Mouse (Mus musculus): Measurements from ENCODE around the gene Gstm1. TPM values are rescaled to one million over a fixed set of nuclear protein-coding genes. Genes with fewer than 3 reads are reported as not detected.

Gene Gstm1
- total and polyA plus RNA-seq, 3 experiments: 0.31 to 6.7 TPM; not detected in 1

DNA sequence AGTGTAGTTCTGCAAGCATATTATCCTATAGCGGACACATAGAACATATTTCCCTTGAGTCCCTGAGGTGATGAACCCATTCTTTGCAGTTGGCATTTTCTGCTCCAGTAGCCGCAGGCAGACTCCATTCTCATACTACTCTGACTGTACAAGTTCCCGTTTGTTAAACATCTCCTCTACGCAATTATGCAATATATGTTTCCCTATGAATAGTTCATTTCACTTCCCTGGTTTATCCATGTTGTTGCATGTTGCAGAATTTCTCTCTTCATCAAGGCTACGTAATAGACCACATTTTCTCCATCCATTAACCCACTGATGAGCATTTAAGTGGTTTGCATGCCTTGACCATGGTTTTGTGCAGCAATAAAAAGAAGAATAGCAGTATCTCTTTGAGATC is 32.7 kb upstream of the Gstm1 start:
- Histone ChIP-seq H3K9me3 (replicated peaks; ENCODE audit: insufficient read depth, low read length) (no peaks in the 10 kb centered on the region), H3K4me1 (ENCODE audit: control insufficient read depth in 1 of 2, insufficient read depth in 2 of 2, low read length in 2 of 2) (peaks cover 2 to 7% of the 10 kb centered on the region in 2 experiments)
- DNase-seq (ENCODE audit: low read depth, low spot score): no peak

DNA sequence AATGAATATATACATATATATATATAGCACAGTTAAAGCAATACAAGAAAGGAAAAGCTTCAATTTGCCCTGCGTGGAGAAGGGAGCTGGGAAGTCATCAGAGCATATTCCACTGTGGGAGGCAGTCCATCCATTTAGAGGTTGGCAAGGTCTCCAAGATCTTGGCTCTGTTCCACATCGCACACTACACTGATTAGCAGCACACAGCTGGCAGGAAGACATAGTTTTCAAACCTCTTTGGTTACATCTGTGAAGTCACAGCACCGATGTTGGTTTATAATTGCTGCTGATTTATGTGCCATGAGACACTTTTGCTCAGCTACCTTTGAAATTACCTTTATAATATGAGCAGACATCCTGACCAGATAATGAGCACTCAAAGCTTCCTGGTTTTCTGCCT is 30.5 kb upstream of the Gstm1 start:
- no peak overlapping the region for H3K27ac ChIP-seq (ENCODE audit: control insufficient read depth, low read depth, low read length)
- no peaks in the 10 kb centered on the region for H3K79me2 ChIP-seq (ENCODE audit: control insufficient read depth, insufficient read depth, low read length, poor library complexity)
- H3K4me1 ChIP-seq (ENCODE audit: control insufficient read depth in 1 of 2, insufficient read depth in 2 of 2, low read length in 2 of 2): peaks cover 2 to 15% of the 10 kb centered on the region in 2 experiments
- no peak overlapping the region for H3K9ac ChIP-seq (ENCODE audit: control insufficient read depth, low read depth, low read length, poor library complexity, severe bottlenecking)
- peak; percentile 48 for DNase-seq (ENCODE audit: low read depth, low spot score)
- H3K9me3 ChIP-seq (replicated peaks; ENCODE audit: insufficient read depth, low read length): no peaks in the 10 kb centered on the region
- peaks cover 6 to 14% of the 10 kb centered on the region in 2 experiments for H3K27me3 ChIP-seq (ENCODE audit: control insufficient read depth in 1 of 2, insufficient read depth in 2 of 2, low read length in 2 of 2)
- H3K36me3 ChIP-seq (ENCODE audit: control insufficient read depth in 1 of 2, insufficient read depth in 2 of 2, low read length in 2 of 2): peaks cover 0 to 14% of the 10 kb centered on the region in 2 experiments; a peak in 2 of 4 replicates
- H3K4me3 ChIP-seq (ENCODE audit: control insufficient read depth in 1 of 2, insufficient read depth in 1 of 2, low read depth in 2 of 2, low read length in 2 of 2): no peak overlapping the region
- TF ChIP-seq ZNF384 (IDR thresholded peaks at IDR 0.05; ENCODE audit: low read depth, low read length) (0 out of 2 replicates have a peak, but pooled peaks have one; percentile 39), TCF12 (IDR thresholded peaks at IDR 0.05; ENCODE audit: low read depth, low read length) (no peak), MYC (IDR thresholded peaks at IDR 0.05; ENCODE audit: low read depth, low read length) (no peak), ETS1 (IDR thresholded peaks at IDR 0.05; ENCODE audit: low read depth, low read length) (peak; percentile 72), RCOR1 (IDR thresholded peaks at IDR 0.05; ENCODE audit: low read depth, low read length) (0 out of 2 replicates have a peak, but pooled peaks have one; percentile 31)

More for the DNA sequence above, 32.7 kb upstream of the Gstm1 start:
- Histone ChIP-seq H3K27ac (ENCODE audit: control insufficient read depth, low read depth, low read length) (no peak overlapping the region), H3K36me3 (ENCODE audit: control insufficient read depth in 1 of 2, insufficient read depth in 2 of 2, low read length in 2 of 2) (peaks cover 0 to 10% of the 10 kb centered on the region in 2 experiments; a peak in 2 of 4 replicates), H3K9ac (ENCODE audit: control insufficient read depth, low read depth, low read length, poor library complexity, severe bottlenecking) (no peak overlapping the region), H3K27me3 (ENCODE audit: control insufficient read depth in 1 of 2, insufficient read depth in 2 of 2, low read length in 2 of 2) (peaks cover 12 to 20% of the 10 kb centered on the region in 2 experiments), H3K4me3 (ENCODE audit: control insufficient read depth in 1 of 2, insufficient read depth in 1 of 2, low read depth in 2 of 2, low read length in 2 of 2) (no peak overlapping the region), H3K79me2 (ENCODE audit: control insufficient read depth, insufficient read depth, low read length, poor library complexity) (no peaks in the 10 kb centered on the region)
- no peak for TF ChIP-seq CTCF (IDR thresholded peaks at IDR 0.05 in 2 of 3, conservative IDR thresholded peaks at IDR 0.05 in 1 of 3; ENCODE audit: control insufficient read depth in 1 of 3, insufficient read depth in 1 of 3, low read depth in 2 of 3, low read length in 3 of 3, poor library complexity in 1 of 3, severe bottlenecking in 1 of 3)
- no peak for TF ChIP-seq KAT2A (conservative IDR thresholded peaks at IDR 0.05; ENCODE audit: low read depth, low read length)
- no peak for TF ChIP-seq POLR2AphosphoS2 (IDR thresholded peaks at IDR 0.05; ENCODE audit: low read length)
- no peak for TF ChIP-seq ZC3H11A (IDR thresholded peaks at IDR 0.05; ENCODE audit: low read depth, low read length)
- TF ChIP-seq RCOR1 (IDR thresholded peaks at IDR 0.05; ENCODE audit: low read depth, low read length): no peak
- no peak for TF ChIP-seq TAL1 (IDR thresholded peaks at IDR 0.05; ENCODE audit: low read length)
- TF ChIP-seq ELF1 (IDR thresholded peaks at IDR 0.05; ENCODE audit: low read depth, low read length): no peak
- no peak for TF ChIP-seq CHD1 (IDR thresholded peaks at IDR 0.05; ENCODE audit: low read depth, low read length)
- TF ChIP-seq ETS1 (IDR thresholded peaks at IDR 0.05; ENCODE audit: low read depth, low read length): no peak
- TF ChIP-seq POLR2A (IDR thresholded peaks at IDR 0.05; ENCODE audit: control insufficient read depth in 1 of 2, insufficient read depth in 1 of 2, low read depth in 1 of 2, low read length in 2 of 2, poor library complexity in 1 of 2): no peak
- TF ChIP-seq MAZ (IDR thresholded peaks at IDR 0.05; ENCODE audit: low read depth, low read length): no peak
- no peak for TF ChIP-seq JUND (IDR thresholded peaks at IDR 0.05; ENCODE audit: low read depth, low read length)
- no peak for TF ChIP-seq ZNF384 (IDR thresholded peaks at IDR 0.05; ENCODE audit: low read depth, low read length)
- no peak for TF ChIP-seq ZKSCAN1 (IDR thresholded peaks at IDR 0.05; ENCODE audit: low read depth, low read length)

All from MEL (cell line).